Mouse (Mus musculus) E14TG2a.4 (cell line): ENCODE data around the gene Wdr25.

ENCODE experiments used
- CTCF ChIP-seq: conservative IDR thresholded peaks from 2 replicates; pipeline ENCODE4 v1.5.1; 2014; ENCODE audit warnings: low read length
- POU5F1 ChIP-seq: IDR thresholded peaks from 2 replicates; pipeline ENCODE4 v1.6.1; 2014; ENCODE audit warnings: low read length, borderline replicate concordance

DNA sequence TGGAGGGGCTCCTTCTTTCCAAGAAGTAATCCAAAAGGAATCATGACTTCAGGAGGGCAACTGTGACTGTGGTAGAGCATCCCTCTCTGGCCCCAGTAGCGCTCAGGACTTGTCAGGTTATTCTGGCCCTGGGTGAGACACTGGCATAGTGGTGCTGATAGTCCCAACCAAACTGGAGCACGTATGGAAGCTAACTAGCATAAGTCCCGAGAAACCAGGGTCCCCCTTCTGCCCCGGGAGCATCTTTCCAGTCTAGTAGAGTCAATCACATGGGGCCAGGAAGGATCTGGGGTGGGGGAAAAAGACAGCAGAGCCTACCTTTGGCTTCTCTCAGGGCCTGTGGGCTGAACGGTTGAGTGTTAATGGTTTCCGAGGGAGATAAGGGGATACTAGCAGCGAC lies 175.3 kb downstream of the Wdr25 start:
- TF ChIP-seq CTCF (no peak), POU5F1 (no peak)
